ENCODE assay signal across 8 mouse cellular contexts in the genomic region with DNA sequence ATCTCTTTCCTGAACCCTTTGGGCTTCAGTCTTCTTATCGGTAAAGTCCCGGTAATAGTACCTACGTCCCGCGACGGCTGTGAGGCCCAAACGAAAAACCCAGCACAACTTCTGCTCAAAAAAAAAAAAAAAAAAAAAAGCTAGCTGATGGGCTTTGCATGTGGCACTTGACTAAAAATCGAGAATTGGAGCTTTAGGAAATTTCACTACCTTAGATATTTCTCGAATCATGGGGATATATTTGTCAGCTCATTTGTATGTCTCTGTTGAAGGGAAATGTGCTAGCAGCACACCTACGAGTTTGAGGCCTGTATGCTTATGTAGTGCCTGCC. TPM values are rescaled to one million over a fixed set of nuclear protein-coding genes. Genes with fewer than 3 reads are reported as not detected.
DNase-seq lines count a peak whose midpoint lies in the region; ATAC-seq and TF ChIP-seq lines count a peak whose summit lies in the region.

No protein-coding gene starts in this region.

- TF ChIP-seq CTCF in olfactory bulb, adult 2 months (IDR thresholded peaks at IDR 0.05; ENCODE audit: insufficient read depth, low read depth, low read length), result no peak

- ATAC-seq in lung, embryonic 15.5 days (ENCODE audit: borderline replicate concordance, extremely low read depth, low FRiP score, low TSS enrichment), result no peak
- no peak for ATAC-seq in embryonic facial prominence, embryonic 14.5 days (ENCODE audit: low read depth)

- TF ChIP-seq POLR2A in olfactory bulb, adult 2 months (IDR thresholded peaks at IDR 0.05; ENCODE audit: insufficient read depth, low read depth, low read length), result no peak

- peak overlapping the region; percentile 93 for H3K4me3 ChIP-seq in lung, embryonic 15.5 days
- peak overlapping the region; percentile 92 for H3K4me3 ChIP-seq in embryonic facial prominence, embryonic 14.5 days (ENCODE audit: low read depth, low read length)
- peak overlapping the region; percentile 97 for H3K4me3 ChIP-seq in limb, embryonic 10.5 days
- H3K4me3 ChIP-seq in olfactory bulb, adult 2 months (ENCODE audit: insufficient read depth, low read depth, low read length), result peak overlapping the region; percentile 87

- DNase-seq in lung, postnatal 10 days, result no peak
- DNase-seq in embryonic facial prominence, embryonic 14.5 days (ENCODE audit: low spot score), result no peak
- no peak for DNase-seq in limb, embryonic 10.5 days (ENCODE audit: low spot score)
- no peak for DNase-seq in cerebellum, adult 9-11 months
- DNase-seq in adrenal gland, adult 18-20 months (ENCODE audit: low spot score in 2 of 2), result no peak
- no peak for DNase-seq in thymus, postnatal 14 days

- H3K27me3 ChIP-seq in lung, embryonic 15.5 days, result no peaks in the 10 kb centered on the region
- H3K27me3 ChIP-seq in embryonic facial prominence, embryonic 14.5 days (replicated peaks; ENCODE audit: control insufficient read depth, insufficient read depth, low read length), result no peaks in the 10 kb centered on the region
- H3K27me3 ChIP-seq in limb, embryonic 10.5 days (ENCODE audit: low read depth, poor library complexity, severe bottlenecking), result no peaks in the 10 kb centered on the region

- H3K4me2 ChIP-seq in lung, embryonic 15.5 days, result peak overlapping the region; percentile 58
- H3K4me2 ChIP-seq in embryonic facial prominence, embryonic 14.5 days (ENCODE audit: low read depth, low read length), result peak overlapping the region; percentile 69

- no peaks in the 10 kb centered on the region for H3K9me3 ChIP-seq in lung, embryonic 15.5 days
- no peaks in the 10 kb centered on the region for H3K9me3 ChIP-seq in embryonic facial prominence, embryonic 14.5 days (ENCODE audit: control insufficient read depth, low read length)
- no peaks in the 10 kb centered on the region for H3K9me3 ChIP-seq in limb, embryonic 10.5 days (replicated peaks)

- H3K4me1 ChIP-seq in lung, embryonic 15.5 days, result peaks cover 16% of the 10 kb centered on the region
- H3K4me1 ChIP-seq in embryonic facial prominence, embryonic 14.5 days (ENCODE audit: control insufficient read depth, insufficient read depth, low read length), result peaks cover 11% of the 10 kb centered on the region
- H3K4me1 ChIP-seq in limb, embryonic 10.5 days, result peaks cover 21% of the 10 kb centered on the region
- no peaks in the 10 kb centered on the region; the same call in 1 of the 2 replicates for H3K4me1 ChIP-seq in olfactory bulb, adult 2 months (ENCODE audit: control insufficient read depth, insufficient read depth, low read length)

- H3K9ac ChIP-seq in lung, embryonic 15.5 days, result peak overlapping the region; percentile 95
- peak overlapping the region; percentile 94 for H3K9ac ChIP-seq in embryonic facial prominence, embryonic 14.5 days (ENCODE audit: low read depth, low read length)

- no peak overlapping the region for H3K27ac ChIP-seq in lung, embryonic 15.5 days
- peak overlapping the region; percentile 79 for H3K27ac ChIP-seq in embryonic facial prominence, embryonic 14.5 days (replicated peaks; ENCODE audit: low read depth, low read length)
- peak overlapping the region; percentile 95 for H3K27ac ChIP-seq in limb, embryonic 10.5 days
- no peak overlapping the region for H3K27ac ChIP-seq in olfactory bulb, adult 2 months (ENCODE audit: insufficient read depth, low read depth, low read length)

- under 1% methylated on average over 10 of the region's 10 CpGs for WGBS in lung, embryonic 15.5 days
- WGBS in embryonic facial prominence, embryonic 14.5 days, result 1% methylated on average over 10 of the region's 10 CpGs
- WGBS in limb, embryonic 10.5 days, result under 1% methylated on average over 10 of the region's 10 CpGs
- WGBS in olfactory bulb, adult 2 months, result 1% methylated on average over 10 of the region's 10 CpGs

- H3K36me3 ChIP-seq in lung, embryonic 15.5 days, result 0 out of 2 replicates have a peak, but pooled peaks cover 4% of the 10 kb centered on the region
- peaks cover 16% of the 10 kb centered on the region; the same call in 1 of the 2 replicates for H3K36me3 ChIP-seq in embryonic facial prominence, embryonic 14.5 days (ENCODE audit: control insufficient read depth, insufficient read depth, low read length)
- peaks cover 18% of the 10 kb centered on the region for H3K36me3 ChIP-seq in limb, embryonic 10.5 days

RNA-seq across cellular contexts. Expression of gene Arpp19, which starts 0.9 kb away (rescaled TPM):
- polyA plus RNA-seq in lung, embryonic 15.5 days (2015; fragmentation: Nextera tagmentation; extraction: Ambion mirVana), result 254 and 268 TPM in 2 replicates
- 244 and 272 TPM in 2 replicates for polyA plus RNA-seq in embryonic facial prominence, embryonic 14.5 days (2014; fragmentation: Nextera tagmentation; extraction: Ambion mirVana)
- 364 and 386 TPM in 2 replicates for polyA plus RNA-seq in limb, embryonic 10.5 days (2016; fragmentation: Nextera tagmentation; extraction: Ambion mirVana)
- not detected in 2 replicates for polyA plus RNA-seq in olfactory bulb, adult 2 months (2012; ENCODE audit: insufficient read depth, insufficient read length, low replicate concordance, missing spikeins)
- 100 to 1,000 TPM; 248 to 319 TPM for total RNA-seq in adrenal gland, adult 18-20 months (2021)

RNA-seq across cellular contexts. Expression of gene Myo5a, which starts 32.5 kb away (rescaled TPM):
- 11.9 and 13.4 TPM in 2 replicates for polyA plus RNA-seq in lung, embryonic 15.5 days (2015; fragmentation: Nextera tagmentation; extraction: Ambion mirVana)
- polyA plus RNA-seq in embryonic facial prominence, embryonic 14.5 days (2014; fragmentation: Nextera tagmentation; extraction: Ambion mirVana), result 25.1 and 25.7 TPM in 2 replicates
- polyA plus RNA-seq in limb, embryonic 10.5 days (2016; fragmentation: Nextera tagmentation; extraction: Ambion mirVana), result 17.6 and 19.8 TPM in 2 replicates
- 199 and 292 TPM in 2 replicates for polyA plus RNA-seq in olfactory bulb, adult 2 months (2012; ENCODE audit: insufficient read depth, insufficient read length, low replicate concordance, missing spikeins)
- 10 to 100 TPM; 45.2 to 45.4 TPM for total RNA-seq in adrenal gland, adult 18-20 months (2021)

Comparison
In these comparisons a context has a peak if more than half of its experiments do, and no peak if none do; other contexts are left out.
1. H3K27ac ChIP-seq: peak in embryonic facial prominence, embryonic 14.5 days (single experiment) and limb, embryonic 10.5 days (single experiment); none in lung, embryonic 15.5 days (single experiment) and olfactory bulb, adult 2 months (single experiment).
2. Peak in every context shown above with its lines, with median percentiles within 50 percentile points of each other: H3K4me3 ChIP-seq.